Mouse (Mus musculus): ENCODE data around the gene Sgk2.
"Not testable (repeated sequence)": the region's sequence is repeated elsewhere in the genome, so short reads cannot be mapped to it uniquely, and the experiment has no call there.

- TF ChIP-seq CTCF (IDR thresholded peaks at IDR 0.05; ENCODE audit: insufficient read depth, low read length); POLR2A (IDR thresholded peaks at IDR 0.05; ENCODE audit: borderline replicate concordance, extremely low read depth, low read depth, low read length): not testable (repeated sequence)
Observed at GRCm38 (mm10) chr2:163058981-163059380, 71.9 kb downstream of the Sgk2 start.
